Mouse (Mus musculus) mouse trophoblast stem cell (cell line): Measurements from ENCODE around the gene Mettl9.
"Not testable (repeated sequence)": the region's sequence is repeated elsewhere in the genome, so short reads cannot be mapped to it uniquely, and the experiment has no call there.

Experiments
- in situ Hi-C, 2 experiments: fragments of 300-500 bp; cut with MseI, MboI; formaldehyde crosslinking; loops; 2 replicates in 1 of 2; 3 replicates in 1 of 2; pipeline ENCODE4 v1.15.1; 2025

Mettl9 gene

DNA sequence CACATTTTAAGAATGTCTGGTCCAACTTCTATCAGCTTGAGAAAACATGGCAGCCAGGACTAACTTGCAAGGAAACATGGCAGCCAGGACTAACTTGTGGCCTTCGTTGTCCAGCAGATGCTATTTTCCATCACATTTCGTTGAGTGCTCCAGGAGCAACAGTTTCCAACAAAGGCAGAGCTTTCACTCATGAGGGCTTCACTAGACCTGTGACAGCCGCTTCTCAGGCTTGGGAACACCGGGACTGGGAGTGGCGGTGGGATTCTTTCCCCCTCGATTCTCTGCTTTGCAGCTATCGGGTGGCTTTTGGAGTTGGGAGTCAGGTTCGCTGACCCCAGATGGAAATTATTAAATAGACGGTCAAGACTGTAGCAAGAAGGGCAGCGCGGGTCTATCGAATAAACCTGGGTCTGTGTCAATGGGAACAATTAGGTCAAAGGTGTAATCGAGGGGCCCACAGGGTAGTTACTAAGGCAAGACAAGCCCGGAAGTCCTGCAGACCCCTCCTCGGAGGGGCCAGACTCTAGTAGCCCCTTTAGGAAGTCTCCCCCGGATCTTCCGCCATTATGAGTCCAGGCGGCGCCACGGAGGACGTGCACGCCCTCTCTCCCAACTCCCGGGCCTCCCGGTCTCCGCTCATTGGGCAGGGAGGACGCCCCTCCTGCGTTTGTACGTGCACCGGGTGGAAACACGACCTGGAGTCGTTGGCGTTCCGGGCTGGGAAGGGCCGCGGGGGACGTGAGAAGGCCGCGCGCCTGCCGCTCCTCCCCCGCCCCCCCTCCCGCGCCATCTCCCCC is at the start of gene Mettl9:
Mettl9 (plus strand) TSS at position 590 of the 797 bp plus-strand sequence.
- in situ Hi-C loops: no loop called here

DNA sequence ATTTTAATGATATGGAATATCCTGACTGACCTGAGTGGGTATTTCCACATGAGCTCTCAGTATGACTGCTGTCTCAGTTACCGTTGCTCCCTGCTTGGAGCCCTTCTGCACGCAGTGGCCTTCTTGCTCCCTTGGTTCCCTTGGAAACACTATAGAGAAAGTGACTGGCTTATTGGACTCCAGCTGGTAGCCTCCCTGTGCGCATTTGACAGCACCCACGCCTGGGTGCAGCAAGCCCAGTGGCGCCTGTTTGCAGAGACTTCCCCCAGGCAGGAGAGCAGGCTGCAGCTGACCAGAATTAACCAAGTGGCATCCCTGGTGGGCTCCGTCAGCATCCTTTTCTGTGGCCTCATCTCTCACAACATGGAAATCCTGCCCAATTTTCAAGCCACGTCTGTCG is 43.1 kb upstream of the Mettl9 start:
- in situ Hi-C loops: no loop called here

- in situ Hi-C loops: no loop called here
Measured at GRCm38 (mm10) chr7:120999021-120999530, 35.2 kb upstream of the Mettl9 start.

GRCm38 (mm10) chr7:121000065-121000822 is 34.0 kb upstream of the Mettl9 start:
- in situ Hi-C loops: no loop called here

DNA sequence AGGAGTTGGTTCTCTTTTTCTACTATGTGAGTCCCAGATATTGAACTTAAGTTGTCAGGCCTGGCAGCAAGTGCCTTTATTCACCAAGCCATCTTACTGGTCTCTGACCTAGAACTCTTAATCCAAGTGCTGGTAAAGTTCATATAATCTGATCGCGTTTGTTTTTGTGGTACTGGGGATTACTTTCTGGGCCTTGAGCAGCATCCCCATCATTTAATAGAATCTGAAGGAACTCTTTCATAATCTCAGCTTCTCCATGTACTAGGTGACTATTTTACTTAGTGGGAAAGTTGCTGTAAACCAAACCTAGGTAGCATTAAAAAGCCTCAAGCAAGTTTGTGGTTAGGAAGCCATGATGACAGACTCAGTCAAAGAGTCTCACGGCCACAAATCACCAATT is 32.4 kb upstream of the Mettl9 start:
- in situ Hi-C loops: no loop called here

DNA sequence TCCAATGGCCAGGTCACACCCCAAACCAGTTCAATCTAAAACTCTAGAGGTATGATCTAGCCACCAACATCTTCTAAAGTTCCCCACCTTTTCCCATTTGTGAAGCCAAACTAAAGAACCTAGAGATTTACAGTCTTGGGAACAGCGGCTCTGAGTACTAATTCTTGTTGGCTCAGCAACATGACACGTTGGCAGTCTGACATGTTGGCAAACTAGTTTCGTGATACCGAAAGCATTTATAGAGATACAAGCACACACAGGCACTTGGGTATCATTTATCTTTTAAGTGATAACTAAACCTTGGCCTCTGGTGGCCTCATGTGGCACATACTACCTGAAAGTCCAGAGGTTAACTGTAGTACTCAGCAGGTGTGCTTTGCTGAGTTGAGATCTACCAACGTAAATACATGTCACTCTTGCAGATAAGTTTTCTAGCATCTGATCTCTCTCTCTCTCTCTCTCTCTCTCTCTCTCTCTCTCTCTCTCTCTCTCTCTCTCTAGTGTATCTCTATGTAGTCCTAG is 31.8 kb upstream of the Mettl9 start:
- in situ Hi-C loops: no loop called here

DNA sequence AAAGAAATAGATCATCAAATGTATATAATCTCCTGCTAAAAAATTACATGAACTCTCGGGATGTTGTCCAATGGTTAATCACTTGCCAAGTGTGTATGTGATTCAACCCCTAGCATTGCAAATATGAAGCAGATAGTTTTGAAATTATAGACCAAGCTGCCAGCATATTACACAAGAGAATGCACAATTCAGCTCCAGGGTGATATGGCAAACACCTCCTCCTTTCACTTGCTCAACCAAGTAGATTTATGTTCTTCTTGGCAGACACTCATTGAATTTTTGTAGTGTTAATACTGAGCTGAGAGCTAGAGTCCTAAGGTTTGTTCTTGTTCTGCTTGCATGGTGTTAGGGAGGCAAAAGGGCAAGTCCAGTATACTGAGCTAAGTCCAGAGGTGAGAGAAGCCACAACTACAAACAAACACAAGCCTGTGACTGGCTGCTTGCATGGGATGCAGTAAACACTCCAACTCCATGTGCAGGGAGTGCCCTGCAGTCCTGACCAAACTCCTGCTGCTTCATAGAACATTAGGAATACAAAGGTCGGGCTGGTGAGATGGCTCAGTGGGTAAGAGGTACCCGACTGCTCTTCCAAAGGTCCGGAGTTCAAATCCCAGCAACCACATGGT is 30.3 kb upstream of the Mettl9 start:
- in situ Hi-C loops: no loop called here

DNA sequence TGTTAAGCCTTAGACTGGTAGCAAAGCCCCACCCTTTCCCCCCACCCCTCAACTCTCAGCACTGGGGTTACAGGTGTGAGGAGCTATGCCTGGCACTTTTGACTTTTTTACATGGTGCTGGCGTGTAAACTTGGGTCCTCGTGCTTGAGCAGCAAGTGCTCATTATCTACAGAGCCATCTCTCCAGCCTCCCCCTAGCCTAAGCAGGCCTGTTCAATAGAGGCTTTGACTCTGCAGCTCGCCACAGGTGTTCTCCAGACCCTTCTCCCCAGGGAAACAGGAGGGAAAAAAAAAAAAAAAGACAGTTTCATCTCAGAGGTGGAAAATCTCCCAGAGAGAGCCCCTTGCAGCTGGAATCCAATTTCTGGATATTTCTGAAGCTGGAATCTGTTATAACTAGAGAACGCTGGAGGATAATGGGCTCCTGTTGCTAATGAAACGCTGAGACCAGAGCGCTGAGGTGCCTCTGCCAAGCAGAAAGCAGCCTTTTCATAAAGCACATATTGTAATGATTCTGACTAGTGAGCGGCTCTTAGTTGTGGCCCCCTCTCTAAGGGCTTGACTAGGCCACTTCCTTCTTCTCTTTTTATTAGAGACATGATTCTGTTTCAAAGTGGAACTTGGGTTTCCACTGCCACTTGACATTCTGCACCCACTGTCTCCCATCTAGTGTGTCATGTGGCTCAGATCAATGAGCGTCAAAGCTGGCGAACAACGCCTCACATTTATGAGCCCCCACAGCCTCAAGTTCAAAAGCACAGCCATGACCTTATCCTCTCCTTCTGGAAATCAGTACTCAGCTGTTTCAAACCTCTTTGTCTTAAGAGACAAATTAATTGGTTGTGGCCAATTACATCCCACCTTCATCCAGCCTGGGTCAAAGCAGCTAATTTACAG is 22.2 kb upstream of the Mettl9 start:
- in situ Hi-C loops: no loop called here

- in situ Hi-C loops: no loop called here
Measured at GRCm38 (mm10) chr7:121014486-121014885, 19.8 kb upstream of the Mettl9 start.

DNA sequence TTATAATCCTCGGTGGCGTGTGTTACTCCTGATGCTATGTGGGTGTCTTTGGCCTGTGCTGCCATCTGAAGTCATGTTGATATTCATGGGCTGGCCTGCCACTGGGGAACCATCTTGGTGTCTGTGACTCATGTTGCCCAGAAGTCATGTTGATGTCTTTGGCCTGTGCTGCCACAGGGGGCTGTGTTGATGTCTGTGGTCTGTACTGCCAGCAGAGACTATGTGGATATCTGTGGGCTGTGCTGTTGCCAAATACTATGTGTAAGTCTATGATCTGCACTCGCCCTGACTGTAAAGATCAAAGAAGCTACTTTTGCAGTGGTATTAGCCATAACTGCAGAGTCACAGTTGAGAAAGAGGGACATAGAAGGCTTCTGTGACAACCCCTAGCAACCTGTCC is 15.5 kb upstream of the Mettl9 start:
- in situ Hi-C loops: no loop called here

DNA sequence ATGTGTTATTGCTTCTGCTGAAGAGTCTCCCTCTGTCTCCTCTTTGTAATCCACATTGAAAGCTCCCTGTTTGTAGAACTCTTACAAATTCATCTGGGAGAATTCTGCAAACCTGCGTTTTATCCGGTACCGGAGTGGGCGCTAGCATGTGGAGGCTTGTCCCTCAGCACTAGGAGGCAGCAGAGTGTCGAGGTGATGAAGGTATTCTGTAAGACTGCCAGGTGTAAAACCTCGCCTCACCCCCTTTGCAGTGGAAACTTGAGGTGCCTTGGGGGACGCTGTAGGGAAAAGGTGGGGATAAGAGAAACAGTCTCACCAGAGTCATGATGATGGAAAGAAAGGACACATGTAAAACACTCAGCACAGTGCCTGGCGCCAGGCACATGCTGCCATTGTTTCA is 14.0 kb upstream of the Mettl9 start:
- in situ Hi-C loops: no loop called here

- in situ Hi-C loops: no loop called here
Measured at GRCm38 (mm10) chr7:121025221-121026008, 8.8 kb upstream of the Mettl9 start.

DNA sequence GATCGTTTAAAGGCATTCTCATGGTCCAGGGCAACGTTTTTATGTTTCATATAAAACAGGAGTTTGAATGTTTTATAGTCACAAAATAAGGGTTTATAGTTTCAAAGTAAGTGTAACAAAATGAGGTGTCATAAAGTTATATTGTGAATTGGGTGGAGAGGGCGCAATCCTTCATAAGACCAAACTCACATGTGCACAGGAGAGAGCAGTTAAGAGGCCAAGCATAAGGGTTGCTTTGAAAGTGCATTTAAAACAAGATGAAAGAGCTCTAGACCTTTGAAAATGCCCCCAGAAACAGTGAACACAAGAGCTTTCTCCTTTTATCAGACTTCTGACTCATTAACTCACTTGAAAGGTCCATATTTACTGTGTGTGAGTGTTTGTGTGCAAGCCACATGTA is 7.9 kb upstream of the Mettl9 start:
- in situ Hi-C loops: no loop called here

DNA sequence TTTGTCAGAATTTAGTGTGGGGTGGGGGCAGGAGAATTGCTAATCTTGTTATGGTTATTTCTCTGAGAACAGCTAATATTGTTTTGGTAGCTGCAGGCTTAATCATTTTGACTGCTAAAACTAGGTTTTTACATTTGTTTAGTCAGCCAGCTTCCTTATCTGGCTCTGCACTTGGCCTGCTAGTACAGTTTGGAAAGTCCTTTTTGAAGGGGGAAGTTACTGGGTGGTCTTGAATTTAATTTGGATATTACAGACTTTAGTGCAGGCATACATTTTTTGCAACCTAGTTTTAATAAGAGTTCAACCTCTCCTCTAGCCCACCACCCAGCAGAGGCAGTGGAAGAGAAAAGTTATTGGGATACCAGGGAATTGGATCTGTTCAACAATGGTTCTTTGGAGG is 4.3 kb upstream of the Mettl9 start:
- in situ Hi-C loops: not testable (repeated sequence)

DNA sequence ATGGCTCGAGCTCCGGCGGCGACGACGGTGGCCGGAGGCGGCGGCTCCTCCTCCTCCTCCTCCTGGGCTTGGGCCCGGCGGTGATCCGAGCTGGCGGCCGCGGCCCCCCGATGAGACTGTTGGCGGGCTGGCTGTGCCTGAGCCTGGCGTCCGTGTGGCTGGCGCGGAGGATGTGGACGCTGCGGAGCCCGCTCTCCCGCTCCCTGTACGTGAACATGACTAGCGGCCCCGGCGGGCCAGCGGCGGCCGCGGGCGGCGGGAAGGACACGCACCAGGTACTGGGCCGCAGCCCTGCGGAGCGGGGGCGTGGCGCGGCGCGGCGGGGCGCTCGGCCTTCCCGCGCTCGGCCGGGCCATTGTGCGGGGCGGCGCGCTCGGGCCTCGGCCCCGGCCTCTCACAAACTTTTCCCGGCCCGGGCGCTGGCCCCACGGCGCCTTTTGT is 476 bp downstream of the Mettl9 start:
- in situ Hi-C loops: no loop called here

GRCm38 (mm10) chr7:121035161-121035721 is 996 bp downstream of the Mettl9 start:
- in situ Hi-C loops: no loop called here

GRCm38 (mm10) chr7:121040595-121040994 is 6.3 kb downstream of the Mettl9 start:
- in situ Hi-C loops: no loop called here

DNA sequence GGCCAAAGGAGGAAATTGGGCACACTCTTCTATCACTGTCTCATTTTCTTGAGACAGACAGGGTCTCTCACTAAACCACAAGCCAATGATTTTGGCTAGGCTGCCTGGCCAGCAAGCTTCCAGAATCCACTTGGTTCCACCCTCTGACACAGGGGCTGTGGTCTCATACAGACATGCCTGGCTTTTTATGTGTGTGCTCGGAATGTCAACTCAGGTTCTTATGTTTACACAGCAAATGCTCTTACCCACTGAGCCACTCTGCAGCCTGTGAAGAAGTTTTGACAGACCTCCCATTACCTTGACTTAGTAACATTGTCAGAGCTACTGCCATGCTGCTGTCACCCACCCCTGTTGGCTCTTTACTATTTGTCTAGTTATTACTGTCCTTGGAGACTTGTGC is 7.7 kb downstream of the Mettl9 start:
- in situ Hi-C loops: no loop called here

DNA sequence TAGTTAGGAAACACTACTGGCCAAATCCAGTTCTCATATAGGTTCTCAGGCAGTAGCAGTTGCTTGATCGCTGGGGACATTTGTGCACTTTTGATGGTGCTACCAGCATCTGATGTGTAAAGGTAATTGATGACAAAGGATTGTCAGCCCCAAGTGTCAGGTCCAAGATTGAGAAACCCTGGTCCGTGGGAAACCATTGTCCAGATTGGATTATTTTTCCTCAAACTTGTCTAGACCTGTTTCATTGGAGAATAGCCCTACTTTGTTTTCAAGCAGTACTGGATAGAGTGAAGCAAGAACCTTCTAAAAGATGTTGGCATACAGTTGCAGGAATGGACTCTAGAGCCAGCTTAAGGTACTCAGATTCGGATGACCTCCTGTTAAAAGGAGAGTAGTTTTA is 8.8 kb downstream of the Mettl9 start:
- in situ Hi-C loops: no loop called here

DNA sequence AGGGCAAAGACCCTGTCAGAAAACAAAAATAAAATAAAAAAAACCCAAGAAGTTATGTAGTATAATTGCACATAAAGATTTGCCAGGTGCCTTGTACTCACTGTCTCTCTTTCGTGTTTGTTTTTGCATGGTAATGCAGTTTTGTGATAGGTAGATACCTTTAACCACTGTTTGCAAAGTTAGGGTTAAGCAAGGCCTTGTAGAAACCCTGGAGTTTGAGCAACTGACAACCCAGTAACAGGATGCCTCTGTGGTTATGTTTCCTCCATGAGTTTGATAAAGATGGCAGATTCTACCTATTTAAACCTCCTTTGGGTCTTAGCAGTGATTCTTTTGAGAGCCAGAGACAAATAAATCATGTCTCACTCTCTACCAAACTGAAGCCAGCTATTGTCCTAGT is 9.3 kb downstream of the Mettl9 start:
- in situ Hi-C loops: no loop called here
